Mouse (Mus musculus) olfactory bulb, adult 2 months (tissue): ENCODE measurements around the gene Mks1.

Experiments used
- CTCF ChIP-seq: fragments of 200-500 bp; IDR thresholded peaks from 2 replicates; pipeline ENCODE4 v1.5.1; 2012; ENCODE audit warnings: low read depth, mild to moderate bottlenecking, low read length, moderate library complexity; ENCODE audit not compliant: insufficient read depth
- POLR2A ChIP-seq: fragments of 200-500 bp; IDR thresholded peaks from 2 replicates; pipeline ENCODE4 v1.6.1; 2012; ENCODE audit warnings: mild to moderate bottlenecking, low read depth, low read length, moderate library complexity; ENCODE audit not compliant: insufficient read depth

GRCm38 (mm10) chr11:87814831-87815230 lies 38.2 kb upstream of the Mks1 start:
- TF ChIP-seq CTCF (no peak), POLR2A (no peak)
